Mouse (Mus musculus) neutrophil, adult 65 days (primary cell): ENCODE results near the gene Olfr1006. TPM values are rescaled to one million over a fixed set of nuclear protein-coding genes. Genes with fewer than 3 reads are reported as not detected.

Experiments
- total RNA-seq: library from RNA; stranded (reverse); gene quantifications from 2 replicates; pipeline ENCODE4 v1.2.4, GENCODE M21; 2023

Olfr1006 gene
- not detected in 2 replicates for total RNA-seq

DNA sequence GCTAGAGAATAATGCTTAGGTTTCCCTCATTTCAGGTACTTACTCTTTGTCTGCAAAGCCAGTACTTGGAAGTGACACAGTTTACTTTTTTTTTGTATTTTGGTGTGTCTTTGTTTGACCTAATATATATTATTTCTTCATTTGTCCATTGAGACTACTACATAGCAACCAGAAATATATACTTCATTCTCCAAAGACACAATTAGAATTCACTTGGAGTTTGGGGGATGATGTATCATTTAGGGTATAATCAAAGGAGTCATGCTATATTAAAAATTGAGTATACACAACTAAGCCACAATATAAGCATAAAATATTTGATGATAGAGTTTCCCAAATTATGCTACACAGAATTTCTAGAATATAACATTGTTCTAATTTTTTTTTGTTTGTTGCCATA, at the start of gene Olfr1006:
TSS of gene Olfr1006 (minus strand) at position 101 of the 400 bp plus-strand sequence.

DNA sequence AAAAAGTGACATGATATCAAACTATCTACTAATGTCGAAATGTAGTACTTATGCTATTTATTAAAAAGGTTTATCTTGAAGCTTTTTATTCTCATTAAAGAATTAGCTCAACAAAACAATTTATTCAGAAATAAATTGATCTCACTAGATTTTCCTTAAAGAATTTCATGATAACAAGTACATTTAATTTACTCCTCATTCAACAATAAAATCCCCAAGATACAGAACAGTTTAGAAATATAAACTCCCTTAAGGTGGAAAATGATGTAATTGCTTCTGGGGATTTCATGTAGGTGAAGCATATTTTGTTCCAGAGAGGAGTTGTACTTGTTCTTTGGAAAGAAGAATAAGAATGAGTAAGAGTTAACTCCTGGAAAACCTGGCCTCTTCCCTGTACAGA, 36.6 kb upstream of the Olfr1006 start, which contains the start of gene Olfr1009:
TSS of gene Olfr1009 (plus strand) at position 301 of the 400 bp plus-strand sequence.

DNA sequence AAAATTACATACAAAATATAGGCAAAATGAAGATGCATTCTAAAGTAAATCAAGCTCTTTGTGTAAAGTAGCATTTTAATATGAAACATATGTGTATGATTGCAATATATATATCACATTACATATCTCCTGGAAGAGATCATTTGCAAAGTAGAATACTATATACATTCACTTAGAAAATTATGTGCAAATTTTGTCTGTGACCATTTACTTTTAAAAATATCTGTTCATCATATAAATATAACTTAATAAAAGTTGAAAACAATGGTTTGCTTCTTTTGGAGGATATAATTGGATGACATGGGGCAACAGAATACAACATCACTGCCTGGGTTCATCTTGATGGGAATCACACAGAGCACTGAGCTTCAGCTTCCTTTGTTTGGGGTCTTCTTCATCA, 10.6 kb upstream of the Olfr1006 start, which contains the start of gene Olfr1008:
TSS of gene Olfr1008 (plus strand) at position 301 of the 400 bp plus-strand sequence.

GRCm38 (mm10) chr2:85664355-85664754, 14.2 kb downstream of the Olfr1006 start, which contains the start of gene Olfr154:
Gene Olfr154 (minus strand): TSS chr2:85664455.

DNA sequence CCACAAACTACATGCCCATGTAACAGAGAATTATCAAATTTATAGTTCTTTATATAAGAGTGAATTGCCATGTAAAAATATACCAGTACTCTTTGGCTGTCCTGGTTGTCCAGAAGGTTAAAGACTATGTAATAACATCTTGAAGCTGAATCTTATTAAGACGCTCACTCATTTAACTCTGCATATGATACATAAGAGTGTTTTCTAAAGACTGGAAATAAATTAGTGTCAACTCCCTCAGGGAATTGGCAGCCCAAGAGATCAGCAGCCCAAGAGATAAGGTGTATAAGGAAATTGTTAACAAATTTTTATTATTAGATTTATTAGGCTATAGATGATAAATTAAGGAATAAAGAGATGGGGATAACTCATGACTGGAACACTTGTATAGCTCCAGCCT, 28.0 kb downstream of the Olfr1006 start, which contains the start of gene Olfr1002:
TSS of gene Olfr1002 (minus strand) at position 101 of the 400 bp plus-strand sequence.

Other genes starting within 250 kb of the Olfr1006 start
- gene Olfr994, start 242.3 kb downstream of the Olfr1006 start, total RNA-seq = not detected in 2 replicates
- gene Olfr995, start 235.1 kb downstream of the Olfr1006 start, total RNA-seq = not detected in 2 replicates
- not detected in 2 replicates for gene 4833423E24Rik, start 159.7 kb downstream of the Olfr1006 start, total RNA-seq
- gene Olfr996, start 99.6 kb downstream of the Olfr1006 start, total RNA-seq = not detected in 2 replicates
- gene Olfr998, start 89.8 kb downstream of the Olfr1006 start, total RNA-seq = not detected in 2 replicates
- gene Olfr1000, start 66.9 kb downstream of the Olfr1006 start, total RNA-seq = not detected in 2 replicates
- gene Olfr1002, start 28.1 kb downstream of the Olfr1006 start, total RNA-seq = not detected in 2 replicates
- not detected in 2 replicates for gene Olfr154, start 14.3 kb downstream of the Olfr1006 start, total RNA-seq
- not detected in 2 replicates for gene Olfr1008, start 10.7 kb upstream of the Olfr1006 start, total RNA-seq
- not detected in 2 replicates for gene Olfr1009, start 36.7 kb upstream of the Olfr1006 start, total RNA-seq
- not detected in 2 replicates for gene Olfr1012, start 84.0 kb upstream of the Olfr1006 start, total RNA-seq
- gene Olfr1013, start 88.3 kb upstream of the Olfr1006 start, total RNA-seq = not detected in 2 replicates
- gene Olfr1014, start 93.9 kb upstream of the Olfr1006 start, total RNA-seq = not detected in 2 replicates
- gene Olfr1015, start 103.2 kb upstream of the Olfr1006 start, total RNA-seq = not detected in 2 replicates
- gene Olfr1016, start 123.8 kb upstream of the Olfr1006 start, total RNA-seq = not detected in 2 replicates
- not detected in 2 replicates for gene Olfr1018, start 139.7 kb upstream of the Olfr1006 start, total RNA-seq
- gene Olfr1019, start 166.7 kb upstream of the Olfr1006 start, total RNA-seq = not detected in 2 replicates
- gene Olfr1020, start 168.3 kb upstream of the Olfr1006 start, total RNA-seq = not detected in 2 replicates
- not detected in 2 replicates for gene Olfr1022, start 189.8 kb upstream of the Olfr1006 start, total RNA-seq
- gene Olfr1023, start 206.9 kb upstream of the Olfr1006 start, total RNA-seq = not detected in 2 replicates
- not detected in 2 replicates for gene Olfr1024, start 226.3 kb upstream of the Olfr1006 start, total RNA-seq
- gene Olfr1025-ps1, start 236.4 kb upstream of the Olfr1006 start, total RNA-seq = not detected in 2 replicates
- gene Olfr1026, start 242.8 kb upstream of the Olfr1006 start, total RNA-seq = not detected in 2 replicates